Mouse (Mus musculus) erythroblast, embryonic 14.5 days (primary cell): ENCODE data around the gene Snx12.

Source experiments
- GATA1 ChIP-seq: IDR thresholded peaks from 2 replicates; pipeline ENCODE4 v1.6.1; 2012; ENCODE audit warnings: low read length, inconsistent platforms, mixed read lengths
- TAL1 ChIP-seq: IDR thresholded peaks from 3 replicates; pipeline ENCODE4 v1.6.1; 2012; ENCODE audit warnings: low read length, inconsistent platforms, mixed read lengths

DNA sequence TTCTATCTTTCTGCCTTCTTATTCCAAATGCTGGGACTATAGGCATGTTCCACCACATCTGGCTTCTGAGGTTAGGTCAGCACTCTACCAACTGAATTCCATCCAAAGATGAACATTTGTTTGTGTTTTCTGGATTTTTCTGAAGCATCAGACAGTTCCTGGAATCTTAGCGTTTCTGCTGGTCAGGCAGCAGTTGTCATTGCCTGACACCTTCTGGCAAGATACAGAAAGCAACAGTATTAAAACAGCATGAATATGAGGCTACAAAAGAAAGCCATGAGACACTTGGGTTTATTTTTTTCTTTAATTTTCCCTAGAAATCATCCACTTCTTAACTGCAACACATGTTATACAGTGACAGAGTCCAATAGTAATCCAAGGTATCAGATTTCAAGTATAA, 101.8 kb downstream of the Snx12 start:
- TF ChIP-seq GATA1 (no peak), TAL1 (no peak)
